Mouse (Mus musculus): ENCODE measurements around the gene B4galnt2.

GRCm38 (mm10) chr11:95833006-95833570 is 81.6 kb downstream of the B4galnt2 start:
- TF ChIP-seq CTCF (IDR thresholded peaks at IDR 0.05; ENCODE audit: extremely low read depth, insufficient read length, insufficient replicate concordance, low read depth, low read length) = no peak
- no peak for TF ChIP-seq POLR2A (IDR thresholded peaks at IDR 0.05; ENCODE audit: low read depth, low read length)

All from small intestine, adult 2 months (tissue).